Mouse (Mus musculus): ENCODE data around the gene Upk3b. TPM values are rescaled to one million over a fixed set of nuclear protein-coding genes. Genes with fewer than 3 reads are reported as not detected.

Gene Upk3b
- total RNA-seq, 2 experiments from 2014 or later: 14.2 to 15.0 TPM

DNA sequence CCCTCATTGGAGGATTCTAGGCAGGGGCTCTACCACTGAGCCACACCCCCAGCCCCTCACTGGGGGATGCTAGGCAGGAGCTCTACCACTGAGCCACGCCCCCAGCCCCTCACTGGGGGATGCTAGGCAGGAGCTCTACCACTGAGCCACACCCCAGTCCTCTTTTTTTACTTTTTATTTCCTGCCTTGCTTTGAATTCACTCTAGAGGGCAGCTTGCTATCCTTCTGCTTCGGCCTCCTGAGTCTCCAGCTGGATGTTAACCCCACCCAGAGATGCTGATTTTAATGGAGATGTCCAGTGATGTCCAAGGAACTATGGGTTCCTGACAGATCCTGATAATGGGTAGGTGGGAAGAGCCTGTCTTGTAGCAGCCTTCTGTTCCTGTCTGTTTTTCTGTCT is 31.1 kb downstream of the Upk3b start:
- DNase-seq (ENCODE audit: low spot score in 2 of 2): no peak

- no peak for DNase-seq (ENCODE audit: low spot score in 2 of 2)
Observed at GRCm38 (mm10) chr5:136073051-136073450, 34.8 kb downstream of the Upk3b start.

GRCm38 (mm10) chr5:136073526-136073925 is 35.2 kb downstream of the Upk3b start:
- no peak for DNase-seq (ENCODE audit: low spot score in 2 of 2)

DNA sequence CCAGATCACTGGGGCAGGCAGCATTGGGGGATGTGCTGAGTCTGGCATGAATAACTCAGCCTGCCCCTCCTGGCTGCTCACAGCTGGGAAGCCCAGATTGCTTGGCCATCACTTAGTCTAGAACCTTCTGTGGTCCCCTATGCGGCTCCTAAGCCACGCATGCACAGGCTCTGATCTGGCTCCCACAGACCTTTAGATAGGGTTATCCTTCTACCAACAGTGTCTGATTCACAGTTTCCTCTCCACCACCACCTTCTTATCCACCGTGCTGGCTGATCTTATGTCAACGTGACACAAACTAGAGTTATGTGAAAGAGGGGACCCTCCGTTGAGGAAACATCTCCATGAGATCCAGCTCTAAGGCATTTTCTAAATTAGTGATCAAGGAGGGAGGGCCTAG is 36.8 kb downstream of the Upk3b start:
- no peak for DNase-seq (ENCODE audit: low spot score in 2 of 2)

DNA sequence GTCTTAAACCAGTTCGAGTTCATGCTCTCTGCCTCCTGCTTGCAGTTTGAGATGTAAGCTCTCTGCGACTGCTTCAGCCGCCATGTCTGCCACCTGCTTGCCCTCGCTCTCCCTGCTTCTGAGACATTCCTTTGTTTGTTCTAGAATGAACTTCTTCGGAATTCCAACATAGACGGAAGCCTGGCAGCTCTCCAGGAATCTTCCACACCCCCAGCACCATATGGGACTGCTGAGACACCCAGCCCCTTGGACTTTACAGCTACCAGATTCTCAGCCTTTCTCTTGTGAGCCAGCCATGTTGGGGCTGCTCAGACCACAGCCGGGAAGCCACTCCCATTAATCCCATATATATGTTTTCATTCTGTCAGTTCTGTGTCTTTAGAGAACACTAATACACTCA is 38.0 kb downstream of the Upk3b start:
- no peak for DNase-seq (ENCODE audit: low spot score in 2 of 2)

GRCm38 (mm10) chr5:136077001-136077550 is 38.8 kb downstream of the Upk3b start:
- no peak for DNase-seq (ENCODE audit: low spot score in 2 of 2)

- no peak for DNase-seq (ENCODE audit: low spot score in 2 of 2)
Observed at GRCm38 (mm10) chr5:136078136-136078535, 39.8 kb downstream of the Upk3b start.

- no peak for DNase-seq (ENCODE audit: low spot score in 2 of 2)
Observed at GRCm38 (mm10) chr5:136082345-136082744, 44.0 kb downstream of the Upk3b start.

DNA sequence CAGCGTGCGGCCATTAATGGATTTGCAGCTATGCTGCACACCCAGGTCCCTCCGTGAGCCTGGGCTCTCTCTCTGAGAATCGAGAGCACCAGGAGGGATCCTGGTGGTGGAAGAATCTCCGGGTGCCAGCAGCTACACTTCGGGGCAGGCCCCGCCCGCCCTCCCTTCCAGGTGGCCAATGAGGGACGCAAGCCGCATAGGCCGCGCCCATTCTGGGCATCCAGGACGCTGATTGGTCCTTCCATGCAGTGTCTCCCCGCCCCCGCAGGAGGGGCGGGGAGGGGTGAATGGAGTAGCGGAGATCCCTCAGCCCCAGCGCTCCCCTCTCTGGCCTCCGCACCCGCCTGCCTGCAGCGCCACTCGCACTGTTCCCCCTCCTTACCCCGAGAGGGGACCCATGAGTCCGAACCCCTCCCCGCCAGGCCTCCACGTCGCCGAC is 45.4 kb downstream of the Upk3b start, which contains the start of gene Rasa4:
Rasa4 (plus strand) TSS at position 248 of the 439 bp plus-strand sequence.
- peak; percentile 72 to 83 for DNase-seq (ENCODE audit: low spot score in 2 of 2)

- no peak for DNase-seq (ENCODE audit: low spot score in 2 of 2)
Observed at GRCm38 (mm10) chr5:136084144-136084881, 46.0 kb downstream of the Upk3b start.

- DNase-seq (ENCODE audit: low spot score in 2 of 2): peak in 1 of 2 experiments; percentile 11
Observed at GRCm38 (mm10) chr5:136084891-136085651, 46.8 kb downstream of the Upk3b start.

- no peak for DNase-seq (ENCODE audit: low spot score in 2 of 2)
Observed at GRCm38 (mm10) chr5:136086290-136086689, 48.0 kb downstream of the Upk3b start.

- no peak for DNase-seq (ENCODE audit: low spot score in 2 of 2)
Observed at GRCm38 (mm10) chr5:136088821-136089575, 50.7 kb downstream of the Upk3b start.

DNA sequence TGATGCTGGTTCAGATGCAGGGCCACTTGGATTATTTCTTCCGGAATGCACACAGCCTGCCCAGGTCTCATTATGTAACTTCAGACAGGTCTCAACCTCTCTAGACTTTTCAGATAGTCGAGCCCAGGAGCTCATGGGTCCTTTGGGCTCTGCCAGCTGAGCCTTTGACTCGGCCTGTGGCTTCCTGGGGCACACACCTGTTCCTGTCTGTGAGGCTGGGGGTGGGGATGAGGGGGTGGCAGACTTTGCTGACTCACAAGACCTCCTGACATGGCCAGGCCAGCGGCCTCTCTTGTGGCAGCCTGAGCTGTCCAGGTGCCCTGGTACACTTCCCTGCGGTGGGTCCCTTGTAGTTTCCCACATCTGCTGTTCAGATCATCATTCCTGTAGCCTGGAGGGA is 53.6 kb downstream of the Upk3b start:
- no peak for DNase-seq (ENCODE audit: low spot score in 2 of 2)

- DNase-seq (ENCODE audit: low spot score in 2 of 2): no peak
Observed at GRCm38 (mm10) chr5:136094249-136095010, 56.1 kb downstream of the Upk3b start.

- no peak for DNase-seq (ENCODE audit: low spot score in 2 of 2)
Observed at GRCm38 (mm10) chr5:136095089-136095488, 56.8 kb downstream of the Upk3b start.
